Mouse (Mus musculus) heart, embryonic 14.5 days (tissue): Measurements from ENCODE around the gene Tex38. TPM values are rescaled to one million over a fixed set of nuclear protein-coding genes. Genes with fewer than 3 reads are reported as not detected.

Source experiments
- ATAC-seq: fragments of 200-750 bp; cut with Nextera tagmentation; 2 replicates; pipeline ENCODE4 v1.8.0; 2017; ENCODE audit warnings: low read depth, moderate TSS enrichment; ENCODE audit not compliant: insufficient number of reproducible peaks, insufficient read depth, low FRiP score
- H3K27ac ChIP-seq, 2 experiments: fragments of 200-500 bp in 1 of 2; fragments of 300-500 bp in 1 of 2; sonication (generic) in 1 of 2; replicated peaks in 1 of 2; 2 replicates each; pipeline ENCODE4 v1.5.1; 2012 to 2014; ENCODE audit warnings: low read depth in 2 of 2, low read length in 2 of 2, control low read depth in 1 of 2, mild to moderate bottlenecking in 1 of 2, mixed read lengths in 1 of 2; ENCODE audit not compliant: control insufficient read depth in 1 of 2, insufficient read depth in 1 of 2
- H3K27me3 ChIP-seq: fragments of 300-500 bp; sonication (generic); 2 replicates; pipeline ENCODE4 v1.6.1; 2014; ENCODE audit warnings: mild to moderate bottlenecking, low read length, control low read depth; ENCODE audit not compliant: control insufficient read depth, insufficient read depth
- H3K36me3 ChIP-seq: fragments of 300-500 bp; sonication (generic); 2 replicates; pipeline ENCODE4 v1.6.1; 2014; ENCODE audit warnings: mild to moderate bottlenecking, control low read depth, low read length, mixed read lengths; ENCODE audit not compliant: control insufficient read depth, insufficient read depth
- H3K4me1 ChIP-seq, 2 experiments: fragments of 200-500 bp in 1 of 2; fragments of 300-500 bp in 1 of 2; sonication (generic) in 1 of 2; 2 replicates each; pipeline ENCODE4 v1.6.1; 2012 to 2014; ENCODE audit warnings: low read length in 2 of 2, control low read depth in 1 of 2, mixed read lengths in 1 of 2; ENCODE audit not compliant: control insufficient read depth in 2 of 2, insufficient read depth in 2 of 2
- H3K4me2 ChIP-seq: fragments of 300-500 bp; sonication (generic); 2 replicates; pipeline ENCODE4 v1.6.1; 2014; ENCODE audit warnings: mild to moderate bottlenecking, low read length
- H3K4me3 ChIP-seq, 2 experiments: fragments of 200-500 bp in 1 of 2; fragments of 300-500 bp in 1 of 2; sonication (generic) in 1 of 2; 2 replicates each; pipeline ENCODE4 v1.5.1; 2012 to 2014; ENCODE audit warnings: low read length in 2 of 2, mild to moderate bottlenecking in 2 of 2, control low read depth in 1 of 2, low read depth in 1 of 2, moderate library complexity in 1 of 2; ENCODE audit not compliant: control insufficient read depth in 1 of 2, insufficient read depth in 1 of 2
- H3K9ac ChIP-seq: fragments of 300-500 bp; sonication (generic); 2 replicates; pipeline ENCODE4 v1.6.1; 2014; ENCODE audit warnings: mild to moderate bottlenecking, low read length
- H3K9me3 ChIP-seq: fragments of 300-500 bp; sonication (generic); 2 replicates; pipeline ENCODE4 v1.6.1; 2016; ENCODE audit warnings: low read length, control low read depth; ENCODE audit not compliant: control insufficient read depth
- WGBS: fragments of 180-500 bp; shearing (Covaris S2); extraction: QIAGEN DNeasy Blood & Tissue Kit; methylation state at CpG from one replicate; pipeline ENCODE4 v1.1.7; 2014; 5-methylcytosine and 5-hydroxymethylcytosine counted together
- polyA plus RNA-seq: library from polyadenylated mRNA; unstranded; fragments of >200 nt; fragmentation: Nextera tagmentation; extraction: Ambion mirVana; gene quantifications from 2 replicates; pipeline ENCODE4 v1.2.1, GENCODE M21; 2014

Tex38 gene
- 0.26 and 0.53 TPM in 2 replicates for polyA plus RNA-seq

GRCm38 (mm10) chr4:115780918-115781317 is at the start of gene Tex38:
TSS of gene Tex38 (minus strand) at chr4:115781018.
- Histone ChIP-seq H3K4me1 (peaks cover 4 to 24% of the 10 kb centered on the region in 2 experiments), H3K9me3 (no peaks in the 10 kb centered on the region), H3K4me3 (no peak within 1 kb of the TSS), H3K4me2 (no peak within 1 kb of the TSS), H3K27ac (no peak within 1 kb of the TSS), H3K27me3 (no peaks in the 10 kb centered on the region), H3K9ac (no peak within 1 kb of the TSS), H3K36me3 (peaks cover 5% of the 10 kb centered on the region; the same call in 1 of the 2 replicates)
- no peak for ATAC-seq
- WGBS: 62% methylated on average over 3 of the region's 3 CpGs

GRCm38 (mm10) chr4:115830491-115830890 is 49.7 kb upstream of the Tex38 start:
- Histone ChIP-seq H3K27ac (no peak overlapping the region), H3K27me3 (no peaks in the 10 kb centered on the region), H3K9ac (no peak overlapping the region), H3K4me1 (peaks cover 5 to 16% of the 10 kb centered on the region in 2 experiments), H3K9me3 (no peaks in the 10 kb centered on the region), H3K4me2 (no peak overlapping the region), H3K4me3 (no peak overlapping the region), H3K36me3 (peaks cover 42% of the 10 kb centered on the region)
- no peak for ATAC-seq
- 70% methylated on average over 5 of the region's 5 CpGs for WGBS

- H3K4me1 ChIP-seq: peaks cover 14 to 29% of the 10 kb centered on the region in 2 experiments
- H3K9ac ChIP-seq: peak overlapping the region; percentile 85
- H3K36me3 ChIP-seq: peaks cover 24% of the 10 kb centered on the region
- H3K9me3 ChIP-seq: no peaks in the 10 kb centered on the region
- peak overlapping the region; percentile 70 to 80 for H3K4me3 ChIP-seq
- 7% methylated on average over 8 of the region's 8 CpGs for WGBS
- H3K27ac ChIP-seq: peak overlapping the region in 1 of 2 experiments; percentile 77; a peak in 1 of 4 replicates
- H3K4me2 ChIP-seq: peak overlapping the region; percentile 90
- no peak for ATAC-seq
- H3K27me3 ChIP-seq: no peaks in the 10 kb centered on the region
Measured at GRCm38 (mm10) chr4:115828572-115828902, 47.7 kb upstream of the Tex38 start.

- WGBS: under 1% methylated on average over 56 of the region's 57 CpGs
- Histone ChIP-seq H3K4me3 (peak within 1 kb of the TSS; percentile 70 to 80), H3K27ac (peak within 1 kb of the TSS; percentile 74 to 77), H3K9ac (peak within 1 kb of the TSS; percentile 85), H3K4me1 (peaks cover 16 to 32% of the 10 kb centered on the region in 2 experiments), H3K9me3 (no peaks in the 10 kb centered on the region), H3K27me3 (no peaks in the 10 kb centered on the region), H3K36me3 (peaks cover 20% of the 10 kb centered on the region), H3K4me2 (peak within 1 kb of the TSS; percentile 90)
- peak; percentile 89 for ATAC-seq
Measured at GRCm38 (mm10) chr4:115827888-115828571, 47.2 kb upstream of the Tex38 start, which contains the start of gene Mob3c. TSS of gene Mob3c (plus strand) at chr4:115828092.

- peak overlapping the region; percentile 90 for H3K4me2 ChIP-seq
- peak overlapping the region; percentile 46 to 77; a peak in 2 of 4 replicates for H3K27ac ChIP-seq
- peaks cover 16 to 34% of the 10 kb centered on the region in 2 experiments for H3K4me1 ChIP-seq
- H3K9me3 ChIP-seq: no peaks in the 10 kb centered on the region
- H3K27me3 ChIP-seq: no peaks in the 10 kb centered on the region
- H3K4me3 ChIP-seq: peak overlapping the region; percentile 70 to 80
- WGBS: 4% methylated on average over 4 of the region's 4 CpGs
- H3K36me3 ChIP-seq: peaks cover 14% of the 10 kb centered on the region
- H3K9ac ChIP-seq: peak overlapping the region; percentile 85
- ATAC-seq: no peak
Measured at GRCm38 (mm10) chr4:115827535-115827887, 46.7 kb upstream of the Tex38 start.

GRCm38 (mm10) chr4:115827066-115827465 is 46.2 kb upstream of the Tex38 start:
- no peak overlapping the region for H3K9ac ChIP-seq
- no peaks in the 10 kb centered on the region for H3K9me3 ChIP-seq
- no peak overlapping the region for H3K27ac ChIP-seq
- H3K36me3 ChIP-seq: peaks cover 11% of the 10 kb centered on the region
- H3K4me1 ChIP-seq: peaks cover 17 to 39% of the 10 kb centered on the region in 2 experiments
- peak overlapping the region; percentile 90 for H3K4me2 ChIP-seq
- no peak for ATAC-seq
- WGBS: 70% methylated on average over 3 of the region's 3 CpGs
- no peaks in the 10 kb centered on the region for H3K27me3 ChIP-seq
- no peak overlapping the region; a peak in 1 of 4 replicates for H3K4me3 ChIP-seq

GRCm38 (mm10) chr4:115825271-115825670 is 44.5 kb upstream of the Tex38 start:
- no peak overlapping the region for H3K9ac ChIP-seq
- H3K27ac ChIP-seq: no peak overlapping the region
- H3K4me3 ChIP-seq: no peak overlapping the region
- peaks cover 25 to 53% of the 10 kb centered on the region in 2 experiments for H3K4me1 ChIP-seq
- H3K4me2 ChIP-seq: no peak overlapping the region
- no peaks in the 10 kb centered on the region for H3K36me3 ChIP-seq
- no peaks in the 10 kb centered on the region for H3K9me3 ChIP-seq
- H3K27me3 ChIP-seq: no peaks in the 10 kb centered on the region
- ATAC-seq: no peak
- 70% methylated on average over 2 of the region's 2 CpGs for WGBS
